Mouse (Mus musculus) adrenal gland, adult 2 months (tissue): Measurements from ENCODE around the gene Smim22. TPM values are rescaled to one million over a fixed set of nuclear protein-coding genes. Genes with fewer than 3 reads are reported as not detected.

Source experiments
- DNase-seq: peaks from one replicate; pipeline ENCODE4 v3.0.0; 2021
- polyA plus RNA-seq: library from polyadenylated mRNA; depleted of rRNA; stranded (reverse); fragments of >200 nt; gene quantifications from 2 replicates; pipeline ENCODE4 v1.2.3, GENCODE M21; 2012; rRNA removed
- total RNA-seq, 2 experiments: library from RNA; stranded (reverse); gene quantifications; 2 replicates each; pipeline ENCODE4 v1.2.3; 2021

Gene Smim22
- total and polyA plus RNA-seq, 3 experiments, result 0.38 TPM; not detected in 2

DNA sequence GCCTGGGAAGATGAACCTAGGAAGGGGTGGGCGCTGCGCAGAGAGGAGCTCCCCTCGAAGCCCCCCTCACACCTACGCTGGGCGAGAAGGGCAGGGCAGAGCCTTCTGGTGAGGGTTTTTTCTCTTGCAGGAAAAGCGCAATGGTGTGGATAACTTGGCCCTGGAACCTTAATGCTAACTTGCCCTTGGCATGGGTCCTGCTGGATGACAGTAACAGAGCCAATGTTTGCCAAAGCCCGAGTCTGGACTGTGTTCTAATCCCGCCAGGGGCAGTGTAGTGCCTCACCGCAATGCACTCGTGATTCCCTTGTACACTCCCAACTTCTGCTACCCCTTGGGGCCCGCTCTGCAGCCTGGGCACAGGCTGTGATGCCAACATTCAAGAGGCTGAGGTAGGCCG lies 988 bp downstream of the Smim22 start:
- DNase-seq, result no peak

DNA sequence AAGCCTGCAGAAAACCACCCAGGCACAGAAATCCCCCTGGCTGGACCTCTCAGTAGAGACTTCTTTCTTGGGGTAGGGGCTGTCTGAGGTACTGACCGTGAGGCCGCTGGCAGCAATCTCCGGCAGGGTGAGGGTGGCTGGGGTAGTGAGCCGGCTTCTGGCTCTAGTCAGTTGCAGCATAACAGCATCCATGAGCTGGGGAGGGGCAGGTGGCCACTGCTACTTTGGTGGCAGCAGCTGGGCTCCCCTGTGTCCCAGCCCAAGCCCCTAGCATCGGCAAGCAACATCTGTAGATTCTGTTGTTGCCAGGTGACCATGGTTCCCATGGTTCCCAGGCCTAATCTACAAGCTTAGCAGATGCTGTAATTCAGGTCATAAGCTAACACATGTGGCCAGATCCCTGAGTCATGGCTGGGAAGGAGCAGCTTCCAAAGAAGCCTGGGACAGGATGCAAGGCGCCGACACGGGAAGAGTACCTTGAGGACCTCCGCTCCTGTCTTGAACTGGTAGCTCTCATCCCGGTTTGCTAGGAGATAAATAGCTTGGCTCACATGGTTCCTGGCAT lies 3.4 kb downstream of the Smim22 start:
- no peak for DNase-seq

DNA sequence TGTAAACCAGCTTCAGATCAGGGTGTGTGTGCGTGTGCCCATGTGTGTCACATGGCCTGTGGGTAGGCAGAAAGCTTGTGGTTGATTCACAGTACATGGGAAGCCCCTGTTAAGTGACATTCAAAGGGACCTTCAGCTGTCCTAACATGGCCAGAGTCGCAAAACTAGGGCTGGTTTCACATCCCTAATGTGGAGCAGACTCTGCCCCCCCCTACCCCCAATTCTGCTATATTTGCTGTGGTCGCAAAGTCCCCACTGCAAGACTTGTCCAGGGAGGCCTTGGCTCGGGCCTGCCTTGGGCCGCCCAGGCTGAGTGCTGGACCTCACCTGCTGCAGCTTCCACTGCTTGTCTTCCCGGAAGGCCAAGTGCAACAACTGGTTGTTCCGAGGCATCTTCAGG lies 4.2 kb downstream of the Smim22 start:
- no peak for DNase-seq

DNA sequence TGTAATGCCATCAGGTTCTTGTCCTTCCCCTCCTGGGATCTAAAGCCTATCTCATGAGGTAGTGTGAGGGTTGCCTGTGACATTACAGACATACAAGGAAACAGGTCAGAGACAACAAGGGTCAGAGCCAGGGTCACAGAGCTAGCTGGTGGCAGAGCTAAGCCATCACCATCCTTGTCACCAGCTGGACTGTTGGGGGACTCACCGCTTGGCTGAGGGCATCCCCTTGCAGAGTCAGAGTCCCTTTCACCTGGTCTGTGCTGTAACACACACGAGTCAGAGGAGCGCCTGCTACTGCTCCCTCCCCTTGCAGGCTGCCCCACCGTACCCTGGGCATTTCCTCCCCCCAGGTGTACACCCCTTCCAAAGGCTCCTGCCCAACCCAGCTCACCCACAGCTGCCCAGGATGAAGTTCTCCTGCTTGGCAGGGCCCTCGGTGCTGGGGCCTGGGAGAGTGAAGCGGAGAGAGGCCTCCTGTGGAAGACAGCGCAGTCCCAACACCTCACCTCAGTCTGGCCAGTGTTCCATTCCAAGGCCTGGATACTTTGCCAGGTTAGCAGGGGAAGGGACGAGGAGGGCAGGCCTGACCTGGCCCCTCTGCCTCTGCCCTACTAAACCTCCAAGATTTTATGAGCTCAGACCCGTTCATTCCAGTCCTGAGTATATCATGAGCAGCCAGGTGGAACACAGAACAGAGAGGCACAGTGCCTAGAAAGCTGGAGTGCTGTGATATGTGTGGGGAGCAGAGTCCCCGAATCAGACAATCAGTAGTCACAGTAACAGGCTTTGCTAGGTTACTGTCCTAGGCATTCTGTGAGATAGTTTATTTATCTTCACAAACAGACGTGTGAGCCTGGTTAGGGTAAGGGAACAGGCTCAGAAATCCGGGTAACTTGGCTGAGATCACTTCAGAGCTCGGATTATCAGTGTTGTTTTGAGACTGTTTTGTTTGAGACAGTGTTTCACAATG lies 5.2 kb downstream of the Smim22 start:
- DNase-seq, result no peak

DNA sequence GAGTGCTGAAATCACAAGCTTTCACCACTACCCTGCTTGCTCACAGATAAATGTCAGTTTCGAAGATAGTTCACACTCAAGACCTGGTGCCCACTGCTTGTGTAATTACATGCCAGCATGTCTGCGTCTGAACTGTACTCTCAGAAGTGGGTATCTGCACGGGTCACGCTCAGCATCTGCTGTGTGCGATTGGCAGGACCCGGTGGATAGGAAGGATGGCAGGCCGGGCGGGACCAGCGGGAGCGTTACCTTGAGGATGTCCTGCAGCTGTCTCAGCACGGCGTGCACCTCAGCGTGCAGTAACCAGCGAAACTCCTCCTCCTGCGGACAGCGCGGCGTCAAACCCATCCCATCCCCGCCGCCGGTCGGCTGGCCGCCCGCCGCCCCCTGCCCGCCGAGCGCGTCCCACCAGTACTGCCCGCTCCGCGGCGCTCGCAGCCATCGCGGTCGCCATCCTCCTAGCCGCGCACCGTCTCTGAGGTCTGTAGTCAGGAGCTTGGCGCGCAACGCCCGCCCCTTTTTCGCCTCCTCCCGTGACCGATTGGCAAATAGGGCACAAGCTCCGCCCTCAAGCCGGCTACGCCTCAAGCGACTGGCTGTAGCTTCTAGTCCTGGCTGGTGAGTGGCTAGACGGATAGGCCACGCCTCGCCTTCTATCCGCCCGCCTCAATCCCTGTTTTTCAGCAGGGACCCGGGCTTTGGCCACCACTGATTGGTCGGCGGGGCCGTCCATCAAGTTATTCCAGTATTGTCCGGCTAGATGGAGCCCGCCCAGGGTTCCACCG lies 6.2 kb downstream of the Smim22 start, which contains the start of gene Rogdi:
Gene Rogdi (minus strand): TSS at position 500 of the 785 bp plus-strand sequence.
- DNase-seq, result peak; percentile 99

DNA sequence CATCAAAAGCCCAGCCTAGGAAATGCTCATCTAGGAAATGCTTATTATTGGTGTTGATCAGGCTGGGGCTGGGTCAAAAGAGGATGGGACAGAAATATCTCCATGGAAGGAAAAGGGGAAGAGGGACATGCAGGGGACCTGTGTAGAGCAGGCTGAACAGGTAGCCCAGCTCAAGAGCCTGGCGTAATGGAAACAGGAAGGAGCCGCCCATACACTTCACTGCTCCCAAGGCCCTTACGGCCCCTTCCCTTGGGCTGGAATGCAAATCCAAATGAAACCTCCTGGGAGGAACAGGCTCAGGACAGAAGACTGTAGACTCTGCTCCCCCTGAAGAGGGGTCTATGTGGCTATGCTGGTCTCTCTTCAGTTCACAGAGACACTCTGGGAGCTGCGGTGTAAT lies 7.5 kb downstream of the Smim22 start:
- no peak for DNase-seq

DNA sequence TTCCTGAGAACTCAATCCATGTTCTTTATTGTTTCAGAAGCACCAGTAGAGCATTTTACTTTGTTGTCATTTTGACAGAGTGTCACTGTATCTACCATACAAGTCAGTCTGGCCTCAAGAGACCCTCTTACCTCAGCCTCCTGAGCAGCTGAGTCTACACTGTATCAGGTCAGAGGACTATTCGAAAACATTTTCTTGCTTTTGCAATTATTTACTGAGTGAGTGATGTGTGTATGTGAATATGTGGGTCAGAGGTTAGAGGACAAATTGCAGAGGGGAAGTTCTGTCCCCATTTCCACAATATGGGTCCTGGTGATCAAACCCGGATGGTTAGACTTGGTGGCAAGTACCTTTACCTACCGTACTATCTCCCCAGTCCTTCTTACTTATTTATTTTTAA lies 16.9 kb downstream of the Smim22 start:
- DNase-seq, result no peak

DNA sequence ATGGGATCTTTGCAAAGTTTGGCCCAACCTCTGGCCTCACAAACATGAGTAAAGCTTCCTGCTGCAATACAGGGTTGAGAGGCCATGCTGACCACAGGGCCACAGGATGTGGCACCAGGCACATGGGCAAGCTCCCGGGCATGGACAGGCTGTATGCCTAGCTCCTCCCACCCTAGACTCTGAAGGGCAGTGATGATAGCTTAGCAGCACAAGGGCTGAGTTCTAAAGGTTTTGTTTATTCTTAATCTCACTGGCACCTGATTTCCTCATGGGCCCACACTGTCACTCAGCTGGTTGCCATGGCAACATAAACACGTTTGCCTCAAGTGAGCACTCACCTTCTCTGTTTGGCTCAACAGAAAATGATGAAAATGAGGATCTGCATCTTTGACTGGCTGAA lies 22.8 kb downstream of the Smim22 start:
- DNase-seq, result no peak

DNA sequence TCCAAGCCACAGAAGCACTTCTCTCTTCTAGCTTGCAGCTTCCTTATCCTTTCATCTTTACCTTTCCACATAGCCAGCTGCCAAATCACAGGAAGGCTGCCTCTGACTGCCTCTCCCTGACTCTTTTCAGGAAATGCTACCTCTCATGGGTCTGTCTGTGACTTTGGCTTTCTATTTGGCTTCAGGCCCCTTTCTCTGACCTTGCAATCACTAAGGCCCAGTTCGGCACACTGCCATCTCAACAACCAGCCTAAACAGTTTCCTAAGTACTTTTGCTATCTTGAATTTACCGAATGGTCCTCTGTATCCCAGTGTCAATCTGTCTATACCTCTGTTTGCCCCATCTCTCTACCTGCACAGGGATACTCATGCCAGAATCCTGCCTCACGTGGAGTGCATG lies 28.5 kb downstream of the Smim22 start:
- DNase-seq, result peak; percentile 52

DNA sequence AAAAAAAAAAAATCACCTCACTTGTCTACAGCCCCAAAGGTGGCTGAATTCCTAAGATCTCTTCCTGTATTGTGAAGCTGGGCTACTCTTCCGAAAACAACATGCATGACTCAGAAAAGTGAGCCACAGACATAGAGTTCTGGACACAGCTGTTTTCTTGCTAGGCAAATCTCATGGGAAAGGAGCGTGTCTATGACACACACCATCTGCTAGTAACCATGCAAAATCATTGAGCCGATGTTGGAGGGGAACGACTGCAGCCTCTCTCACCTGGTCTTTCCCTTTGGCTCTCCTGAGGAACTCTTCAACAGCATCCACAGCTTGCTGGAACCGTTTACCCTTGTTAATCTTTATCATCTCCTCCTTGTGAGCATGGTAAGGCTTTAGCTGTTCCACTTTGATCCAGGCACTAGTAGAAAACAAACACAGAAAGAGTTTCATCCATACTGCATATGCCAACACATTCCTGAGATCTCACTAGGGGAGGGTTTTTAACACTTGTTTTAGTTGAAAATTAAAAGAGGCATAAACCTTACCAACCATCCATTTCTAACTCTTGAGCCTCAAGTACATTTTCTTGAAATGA lies 29.7 kb downstream of the Smim22 start:
- DNase-seq, result no peak

DNA sequence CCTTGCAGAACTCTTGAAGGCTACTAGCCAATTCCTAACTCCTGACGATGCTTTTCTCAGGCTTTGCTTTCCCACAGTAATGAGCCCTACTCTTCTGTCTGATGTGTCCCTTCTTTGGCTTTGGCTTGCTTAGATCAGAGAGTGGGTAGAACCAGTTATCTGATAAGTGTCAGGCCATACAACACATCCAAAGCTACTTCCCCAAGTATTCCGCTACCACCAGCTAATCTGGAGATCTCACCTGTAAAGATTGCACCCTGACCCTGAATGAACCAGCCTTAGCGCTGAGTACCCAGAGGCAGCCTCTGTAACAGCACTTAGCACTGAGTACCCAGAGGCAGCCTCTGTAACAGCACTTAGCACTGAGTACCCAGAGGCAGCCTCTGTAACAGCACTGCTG lies 38.2 kb downstream of the Smim22 start:
- no peak for DNase-seq

DNA sequence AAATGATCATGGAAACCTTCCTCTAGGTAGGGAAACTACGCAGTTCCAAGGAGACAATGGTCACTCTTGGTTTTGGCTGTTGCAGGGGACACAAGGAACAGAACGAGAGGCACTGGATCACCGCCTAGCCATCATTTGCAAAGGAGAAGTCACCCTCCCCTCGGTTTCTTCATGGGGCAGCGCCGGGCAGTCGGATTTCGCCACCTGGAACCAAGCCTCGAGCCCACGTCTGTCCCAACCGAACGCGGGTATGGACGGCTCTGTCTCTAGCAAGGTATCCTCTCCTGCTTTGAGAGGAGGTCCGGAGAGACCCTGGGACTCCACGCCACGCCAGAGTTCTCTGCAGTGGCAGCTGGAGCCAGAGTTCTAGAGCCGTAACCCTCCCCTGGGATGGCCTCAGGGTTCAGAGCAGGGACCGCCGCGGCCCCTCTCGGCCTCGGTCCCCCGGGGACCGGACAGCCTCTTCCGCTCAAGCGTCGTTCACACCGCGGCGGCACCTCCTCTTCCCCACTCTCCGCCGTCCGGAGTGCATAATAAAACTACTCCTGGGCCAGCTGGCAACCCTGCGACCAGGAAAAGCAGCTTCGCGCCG lies 42.2 kb downstream of the Smim22 start:
- no peak for DNase-seq

DNA sequence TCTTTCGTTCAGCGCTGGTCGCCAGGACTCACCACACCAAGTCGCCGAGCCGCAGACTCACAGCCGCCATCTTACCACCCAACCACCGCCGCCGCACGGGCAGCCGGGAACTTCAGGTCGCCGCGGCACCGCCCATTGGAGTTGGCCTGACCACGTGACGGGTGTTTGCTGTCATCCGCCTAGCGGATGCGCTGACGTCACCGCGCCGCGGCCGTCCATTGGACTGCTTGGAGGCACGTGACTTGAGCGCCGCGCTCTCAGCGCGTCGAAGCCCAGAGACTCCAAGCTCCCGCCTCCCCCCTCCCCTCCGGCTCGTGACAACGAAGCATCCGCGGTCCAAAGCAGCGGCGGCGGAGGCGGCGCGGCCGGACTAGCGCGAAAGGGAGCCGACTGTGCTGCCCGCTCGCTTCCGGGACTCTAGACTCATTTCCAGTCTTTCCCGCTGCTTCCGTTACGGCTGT lies 42.7 kb downstream of the Smim22 start, which contains the start of the genes Glyr1 and Ubn1:
Gene Glyr1 (minus strand): TSS at position 90 of the 461 bp plus-strand sequence.
Gene Ubn1 (plus strand): TSS at position 284 of the 461 bp plus-strand sequence.
- peak; percentile 99 for DNase-seq

DNA sequence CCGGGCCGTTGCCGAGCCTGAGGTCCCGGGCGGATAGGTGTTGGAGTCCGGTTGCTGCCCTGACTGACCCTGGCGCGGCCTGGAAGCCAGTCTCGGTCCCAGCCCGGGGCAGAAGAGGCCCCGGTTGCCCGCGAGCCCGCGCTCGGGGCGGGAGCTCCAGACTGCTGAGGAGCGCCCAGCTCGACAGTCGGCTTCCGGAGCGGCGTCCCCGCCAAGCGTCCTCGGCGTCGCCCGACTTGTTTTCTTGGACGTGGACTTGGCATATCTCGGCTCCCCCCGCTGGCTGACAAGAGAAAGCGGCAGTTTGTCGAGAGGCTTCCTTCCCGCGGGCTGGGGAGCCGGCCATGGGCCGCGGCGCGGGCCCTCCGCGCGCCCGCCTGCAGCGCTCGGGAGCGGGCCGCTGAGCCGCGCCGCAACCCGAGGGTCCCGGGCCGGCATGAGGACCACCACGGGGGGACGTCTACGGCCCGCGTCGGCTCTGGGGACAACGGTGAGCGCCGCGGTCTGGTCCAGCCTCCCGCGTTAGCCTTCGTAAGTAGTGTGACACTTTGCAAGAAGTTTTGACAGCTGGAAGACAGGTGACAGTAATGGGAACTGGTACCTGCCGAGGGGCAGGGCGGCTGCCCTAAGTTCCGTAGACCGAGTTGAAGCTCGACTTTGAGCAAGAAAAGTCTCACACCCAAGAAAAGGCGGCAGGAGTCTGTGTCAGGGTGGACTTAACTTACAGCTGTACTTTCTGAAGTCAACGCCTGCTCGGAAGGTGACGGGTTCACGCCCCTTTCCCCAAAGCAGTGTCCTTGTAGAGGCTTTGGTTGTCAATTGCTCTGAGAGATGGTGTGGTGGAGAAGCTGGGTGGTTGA lies 43.4 kb downstream of the Smim22 start:
- peak; percentile 88 for DNase-seq

Other genes with a start within 250 kb of the Smim22 start
- 100 to 1,000 TPM; 105 to 130 TPM for gene Cdip1, start 217.0 kb upstream of the Smim22 start, total RNA-seq
- gene Cdip1, start 217.0 kb upstream of the Smim22 start, polyA plus RNA-seq, result 400 and 500 TPM in 2 replicates
- gene 4930562C15Rik, start 171.9 kb upstream of the Smim22 start, total RNA-seq, result not detected
- gene 4930562C15Rik, start 171.9 kb upstream of the Smim22 start, polyA plus RNA-seq, result not detected in 2 replicates
- gene Ubald1, start 127.0 kb upstream of the Smim22 start, total RNA-seq, result 10 to 100 TPM; 32.8 to 37.8 TPM
- gene Ubald1, start 127.0 kb upstream of the Smim22 start, polyA plus RNA-seq, result 59.7 and 68.0 TPM in 2 replicates
- 10 to 100 TPM; 79.3 to 87.4 TPM for gene Mgrn1, start 121.0 kb upstream of the Smim22 start, total RNA-seq
- gene Mgrn1, start 121.0 kb upstream of the Smim22 start, polyA plus RNA-seq, result 134 and 157 TPM in 2 replicates
- gene Nudt16l1, start 68.5 kb upstream of the Smim22 start, total RNA-seq, result 10 to 100 TPM; 50.6 to 67.6 TPM
- 125 and 130 TPM in 2 replicates for gene Nudt16l1, start 68.5 kb upstream of the Smim22 start, polyA plus RNA-seq
- 10 to 100 TPM; 30.8 to 33.9 TPM for gene Anks3, start 43.1 kb upstream of the Smim22 start, total RNA-seq
- 39.2 and 45.3 TPM in 2 replicates for gene Anks3, start 43.1 kb upstream of the Smim22 start, polyA plus RNA-seq
- gene Sept12, start 9.4 kb upstream of the Smim22 start, total RNA-seq, result not detected
- gene Sept12, start 9.4 kb upstream of the Smim22 start, polyA plus RNA-seq, result not detected in 2 replicates
- 10 to 100 TPM; 16.9 to 28.1 TPM for gene Rogdi, start 6.3 kb downstream of the Smim22 start, total RNA-seq
- gene Rogdi, start 6.3 kb downstream of the Smim22 start, polyA plus RNA-seq, result 83.9 and 99.3 TPM in 2 replicates
- 10 to 100 TPM; 92.6 to 96.5 TPM for gene Glyr1, start 42.6 kb downstream of the Smim22 start, total RNA-seq
- 51.7 and 71.3 TPM in 2 replicates for gene Glyr1, start 42.6 kb downstream of the Smim22 start, polyA plus RNA-seq
- gene Ubn1, start 42.8 kb downstream of the Smim22 start, total RNA-seq, result 10 to 100 TPM; 25.2 to 34.0 TPM
- 18.6 and 18.9 TPM in 2 replicates for gene Ubn1, start 42.8 kb downstream of the Smim22 start, polyA plus RNA-seq
- gene Ppl, start 125.1 kb downstream of the Smim22 start, total RNA-seq, result 1 to 10 TPM; 2.0 to 6.5 TPM
- 0.59 and 0.66 TPM in 2 replicates for gene Ppl, start 125.1 kb downstream of the Smim22 start, polyA plus RNA-seq
- under 1 TPM in 1 of 2 experiments, not detected in 1; 0.07 TPM for gene Sec14l5, start 139.8 kb downstream of the Smim22 start, total RNA-seq
- gene Sec14l5, start 139.8 kb downstream of the Smim22 start, polyA plus RNA-seq, result 0.13 and 0.15 TPM in 2 replicates
- gene Nagpa, start 196.7 kb downstream of the Smim22 start, total RNA-seq, result 10 to 100 TPM; 26.0 to 28.7 TPM
- 64.5 and 69.5 TPM in 2 replicates for gene Nagpa, start 196.7 kb downstream of the Smim22 start, polyA plus RNA-seq
- gene AU021092, start 215.0 kb downstream of the Smim22 start, total RNA-seq, result 10 to 100 TPM; 20.4 to 25.4 TPM
- gene AU021092, start 215.0 kb downstream of the Smim22 start, polyA plus RNA-seq, result 24.0 and 26.0 TPM in 2 replicates
- 10 to 100 TPM; 32.5 to 36.2 TPM for gene Alg1, start 226.3 kb downstream of the Smim22 start, total RNA-seq
- 89.1 and 91.3 TPM in 2 replicates for gene Alg1, start 226.3 kb downstream of the Smim22 start, polyA plus RNA-seq
- gene Eef2kmt, start 248.7 kb downstream of the Smim22 start, total RNA-seq, result 10 to 100 TPM; 21.7 to 30.9 TPM
- gene Eef2kmt, start 248.7 kb downstream of the Smim22 start, polyA plus RNA-seq, result 72.7 and 79.6 TPM in 2 replicates